Mouse (Mus musculus): ENCODE data around the gene Rnf151.
"Not testable (repeated sequence)": the region's sequence is repeated elsewhere in the genome, so short reads cannot be mapped to it uniquely, and the experiment has no call there.

The Rnf151 gene

DNA sequence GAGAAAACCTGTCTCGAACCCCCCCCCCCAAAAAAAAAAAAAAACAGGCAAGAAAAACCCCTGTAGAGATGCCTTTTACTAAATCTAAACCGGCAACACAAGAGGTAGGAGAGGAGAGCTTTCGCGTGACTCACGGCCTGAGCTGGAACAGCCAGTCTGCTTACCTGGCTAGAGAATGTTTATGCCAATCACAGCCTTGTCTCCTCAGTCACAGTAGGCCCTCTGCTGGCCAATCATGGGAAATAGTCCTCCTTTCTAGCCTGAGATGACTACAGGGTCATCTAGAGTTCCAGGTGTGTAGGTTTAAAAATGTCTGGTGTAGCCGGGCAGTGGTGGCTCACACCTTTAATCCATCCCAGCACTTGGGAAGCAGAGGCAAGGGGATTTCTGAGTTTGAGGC is 50.4 kb downstream of the Rnf151 start:
- no peak for DNase-seq (ENCODE audit: low spot score)

DNA sequence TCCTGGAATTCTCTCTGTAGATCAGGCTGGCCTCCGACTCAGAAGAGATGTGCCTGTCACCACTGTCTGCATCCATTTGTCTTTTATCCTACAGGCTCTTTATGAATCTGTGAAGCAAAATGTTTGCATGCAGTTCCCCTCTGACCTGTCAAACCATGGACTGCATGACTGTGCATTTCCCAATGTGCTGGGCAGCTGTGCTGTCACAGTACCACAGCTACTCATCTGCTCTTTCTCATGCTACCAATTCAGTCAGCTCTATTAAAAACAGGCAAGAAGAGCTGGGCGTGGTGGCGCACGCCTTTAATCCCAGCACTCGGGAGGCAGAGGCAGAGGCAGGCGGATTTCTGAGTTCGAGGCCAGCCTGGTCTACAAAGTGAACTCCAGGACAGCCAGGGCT is 50.9 kb downstream of the Rnf151 start:
- DNase-seq (ENCODE audit: low spot score) = not testable (repeated sequence)
